Mouse (Mus musculus) kidney, embryonic 14.5 days (tissue): Measurements from ENCODE around the gene Mfsd12. TPM values are rescaled to one million over a fixed set of nuclear protein-coding genes. Genes with fewer than 3 reads are reported as not detected.

Experiments used
- ATAC-seq: fragments of 200-750 bp; cut with Nextera tagmentation; 2 replicates; pipeline ENCODE4 v1.8.0; 2017; ENCODE audit warnings: moderate number of reproducible peaks, mild to moderate bottlenecking, moderate TSS enrichment, moderate library complexity; ENCODE audit not compliant: low FRiP score, low TSS enrichment
- H3K27ac ChIP-seq: fragments of 300-500 bp; sonication (generic); 2 replicates; pipeline ENCODE4 v1.5.1; 2014; ENCODE audit warnings: low read depth, mild to moderate bottlenecking, low read length, moderate library complexity, mixed read lengths
- H3K27me3 ChIP-seq: fragments of 300-500 bp; sonication (generic); 2 replicates; pipeline ENCODE4 v1.6.1; 2014; ENCODE audit warnings: mild to moderate bottlenecking, low read length; ENCODE audit not compliant: control insufficient read depth, insufficient read depth
- H3K36me3 ChIP-seq: fragments of 300-500 bp; sonication (generic); 2 replicates; pipeline ENCODE4 v1.6.1; 2014; ENCODE audit warnings: low read length, mixed read lengths; ENCODE audit not compliant: control insufficient read depth, insufficient read depth
- H3K4me1 ChIP-seq: fragments of 300-500 bp; sonication (generic); 2 replicates; pipeline ENCODE4 v1.6.1; 2014; ENCODE audit warnings: low read length, mixed read lengths; ENCODE audit not compliant: control insufficient read depth, insufficient read depth
- H3K4me2 ChIP-seq: fragments of 300-500 bp; sonication (generic); replicated peaks from 2 replicates; pipeline ENCODE4 v1.6.1; 2014; ENCODE audit warnings: low read depth, mild to moderate bottlenecking, low read length
- H3K4me3 ChIP-seq: fragments of 300-500 bp; sonication (generic); 2 replicates; pipeline ENCODE4 v1.5.1; 2014; ENCODE audit warnings: mild to moderate bottlenecking, low read length
- H3K9ac ChIP-seq: fragments of 300-500 bp; sonication (generic); 2 replicates; pipeline ENCODE4 v1.6.1; 2014; ENCODE audit warnings: low read depth, mild to moderate bottlenecking, low read length, moderate library complexity
- H3K9me3 ChIP-seq: fragments of 300-500 bp; sonication (generic); 2 replicates; pipeline ENCODE4 v1.6.1; 2016; ENCODE audit warnings: low read length; ENCODE audit not compliant: control insufficient read depth
- WGBS: fragments of 180-500 bp; shearing (Covaris S2); extraction: QIAGEN DNeasy Blood & Tissue Kit; methylation state at CpG from one replicate; pipeline ENCODE4 v1.1.7; 2014; 5-methylcytosine and 5-hydroxymethylcytosine counted together
- polyA plus RNA-seq: library from polyadenylated mRNA; unstranded; fragments of >200 nt; fragmentation: Nextera tagmentation; extraction: Ambion mirVana; gene quantifications from 2 replicates; pipeline ENCODE4 v1.2.1, GENCODE M21; 2014

Gene Mfsd12
- polyA plus RNA-seq, 1 experiment from 2014 or later = 4.1 TPM

- WGBS = 85% methylated on average over 18 of the region's 18 CpGs
- no peaks in the 10 kb centered on the region for H3K9me3 ChIP-seq
- no peak overlapping the region for H3K9ac ChIP-seq
- H3K27me3 ChIP-seq = 0 out of 2 replicates have a peak, but pooled peaks cover 5% of the 10 kb centered on the region
- no peak overlapping the region for H3K4me2 ChIP-seq
- no peak for ATAC-seq
- peaks cover 33% of the 10 kb centered on the region for H3K4me1 ChIP-seq
- H3K4me3 ChIP-seq = no peak overlapping the region
- H3K27ac ChIP-seq = no peak overlapping the region
- peaks cover 47% of the 10 kb centered on the region for H3K36me3 ChIP-seq
Measured at GRCm38 (mm10) chr10:81399798-81400308, 42.6 kb downstream of the Mfsd12 start.

GRCm38 (mm10) chr10:81400371-81401204, 43.3 kb downstream of the Mfsd12 start:
- Histone ChIP-seq H3K4me1 (peaks cover 33% of the 10 kb centered on the region), H3K4me2 (no peak overlapping the region), H3K27me3 (0 out of 2 replicates have a peak, but pooled peaks cover 5% of the 10 kb centered on the region), H3K36me3 (peaks cover 49% of the 10 kb centered on the region), H3K9me3 (no peaks in the 10 kb centered on the region), H3K9ac (peak overlapping the region; percentile 40; the same call in 1 of the 2 replicates), H3K27ac (no peak overlapping the region; the same call in 1 of the 2 replicates), H3K4me3 (no peak overlapping the region)
- 57% methylated on average over 22 of the region's 22 CpGs for WGBS
- no peak for ATAC-seq

DNA sequence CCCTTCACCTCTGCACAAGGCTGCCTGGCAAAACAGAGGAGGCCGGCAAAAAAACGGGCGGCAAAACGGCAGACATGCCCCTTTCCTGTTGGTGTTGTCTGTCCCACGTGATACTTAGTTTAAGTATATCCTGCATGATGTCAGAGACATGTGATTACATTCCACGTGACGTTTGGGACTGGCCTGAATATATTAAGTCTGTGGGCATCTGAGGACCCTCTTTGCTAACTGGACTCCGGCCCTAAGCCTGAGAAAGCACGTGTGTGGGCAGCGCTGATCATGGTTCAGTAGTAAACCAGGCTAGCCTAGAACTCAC, 43.9 kb downstream of the Mfsd12 start:
- ATAC-seq = 0 out of 2 replicates have a peak, but pooled peaks have one; percentile 0
- Histone ChIP-seq H3K36me3 (peaks cover 54% of the 10 kb centered on the region), H3K4me1 (peaks cover 33% of the 10 kb centered on the region), H3K4me2 (no peak overlapping the region), H3K4me3 (no peak overlapping the region), H3K9ac (0 out of 2 replicates have a peak overlapping the region, but pooled peaks have one; percentile 29), H3K27ac (peak overlapping the region; percentile 94), H3K9me3 (no peaks in the 10 kb centered on the region), H3K27me3 (0 out of 2 replicates have a peak, but pooled peaks cover 5% of the 10 kb centered on the region)
- 27% methylated on average over 10 of the region's 10 CpGs for WGBS

DNA sequence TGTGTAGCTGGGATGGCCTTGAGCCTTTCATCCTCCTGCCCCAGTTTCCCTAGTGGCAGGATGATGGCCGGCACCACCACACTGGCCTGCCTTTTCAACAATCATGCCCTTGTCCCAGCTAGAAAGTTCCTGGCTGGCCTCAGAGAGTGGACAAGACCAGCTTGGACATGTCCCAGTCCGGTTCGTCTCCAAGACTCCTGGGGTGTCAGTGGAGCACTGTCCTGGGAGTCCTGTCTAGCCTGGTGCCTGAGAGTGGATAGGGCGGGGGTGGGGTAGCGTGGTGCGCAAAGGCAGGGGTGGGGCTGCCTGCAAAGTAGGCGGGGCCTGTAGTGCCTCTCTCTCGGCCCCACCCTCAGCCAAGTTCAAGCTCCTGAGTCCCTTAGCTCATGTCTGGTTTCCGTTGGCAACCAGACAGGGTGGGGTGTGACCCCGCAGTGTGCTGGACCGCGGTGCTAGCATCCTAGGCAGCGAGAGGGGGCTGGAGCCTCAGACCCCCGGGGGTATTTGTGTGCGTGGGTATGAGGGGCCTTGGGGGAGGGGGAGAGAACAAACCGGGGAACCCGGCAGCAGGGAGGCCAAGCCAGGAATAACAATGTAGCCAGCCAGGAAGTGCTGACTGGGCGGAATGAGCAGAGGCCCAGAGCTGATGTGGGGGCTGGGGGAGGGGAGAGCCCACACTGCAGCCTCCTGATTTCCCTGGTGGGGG, 44.4 kb downstream of the Mfsd12 start:
- H3K4me2 ChIP-seq = peak overlapping the region; percentile 37
- peak; percentile 85 for ATAC-seq
- H3K9ac ChIP-seq = peak overlapping the region; percentile 29
- 4% methylated on average over 18 of the region's 18 CpGs for WGBS
- H3K4me1 ChIP-seq = peaks cover 34% of the 10 kb centered on the region
- peak overlapping the region; percentile 14; the same call in 1 of the 2 replicates for H3K4me3 ChIP-seq
- H3K36me3 ChIP-seq = peaks cover 56% of the 10 kb centered on the region
- H3K27ac ChIP-seq = peak overlapping the region; percentile 94
- H3K27me3 ChIP-seq = 0 out of 2 replicates have a peak, but pooled peaks cover 5% of the 10 kb centered on the region
- no peaks in the 10 kb centered on the region for H3K9me3 ChIP-seq

DNA sequence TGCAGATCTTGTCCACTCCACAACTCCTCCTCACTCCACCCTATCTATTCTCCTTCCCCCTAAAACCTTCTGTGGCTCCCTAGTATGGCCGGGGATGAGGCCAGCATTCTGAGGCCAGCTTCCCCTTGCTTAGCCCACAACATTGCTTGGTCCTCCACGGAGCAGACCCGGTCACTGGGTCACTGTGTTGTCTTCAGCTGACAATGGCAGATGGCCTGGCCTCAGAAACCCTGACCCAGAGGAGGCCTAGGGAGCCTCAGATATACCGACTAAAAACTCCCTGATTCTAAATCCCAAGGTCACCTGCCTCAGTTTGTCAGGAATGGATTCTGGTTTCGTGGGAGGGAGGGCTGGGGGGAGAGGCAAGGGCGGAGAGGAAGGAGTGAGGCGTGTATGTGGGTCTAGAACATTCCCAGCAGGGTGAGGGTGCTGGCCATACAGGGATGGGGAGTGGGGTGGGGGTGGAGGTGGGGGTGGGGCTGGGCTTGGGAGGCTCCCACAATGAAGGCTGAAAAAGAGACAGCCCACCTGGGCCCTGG, 45.0 kb downstream of the Mfsd12 start:
- ATAC-seq = peak; percentile 4; the same call in 1 of the 2 replicates
- peak overlapping the region; percentile 94 for H3K27ac ChIP-seq
- H3K9me3 ChIP-seq = no peaks in the 10 kb centered on the region
- H3K36me3 ChIP-seq = peaks cover 57% of the 10 kb centered on the region
- 16% methylated on average over 7 of the region's 7 CpGs for WGBS
- H3K4me3 ChIP-seq = no peak overlapping the region
- H3K27me3 ChIP-seq = 0 out of 2 replicates have a peak, but pooled peaks cover 5% of the 10 kb centered on the region
- peak overlapping the region; percentile 37 for H3K4me2 ChIP-seq
- peaks cover 40% of the 10 kb centered on the region for H3K4me1 ChIP-seq
- peak overlapping the region; percentile 29; the same call in 1 of the 2 replicates for H3K9ac ChIP-seq

GRCm38 (mm10) chr10:81403511-81403910, 46.2 kb downstream of the Mfsd12 start:
- Histone ChIP-seq H3K4me1 (peaks cover 52% of the 10 kb centered on the region), H3K4me2 (no peak overlapping the region), H3K4me3 (no peak overlapping the region), H3K9ac (peak overlapping the region; percentile 29; the same call in 1 of the 2 replicates), H3K9me3 (no peaks in the 10 kb centered on the region), H3K27me3 (0 out of 2 replicates have a peak, but pooled peaks cover 5% of the 10 kb centered on the region), H3K36me3 (peaks cover 50% of the 10 kb centered on the region), H3K27ac (peak overlapping the region; percentile 94)
- WGBS = 66% methylated on average over 10 of the region's 10 CpGs
- no peak for ATAC-seq

- Histone ChIP-seq H3K4me2 (no peak overlapping the region), H3K36me3 (peaks cover 48% of the 10 kb centered on the region), H3K27me3 (0 out of 2 replicates have a peak, but pooled peaks cover 5% of the 10 kb centered on the region), H3K9me3 (no peaks in the 10 kb centered on the region), H3K27ac (no peak overlapping the region), H3K4me3 (no peak overlapping the region), H3K9ac (no peak overlapping the region), H3K4me1 (peaks cover 58% of the 10 kb centered on the region)
- no peak for ATAC-seq
- 28% methylated on average over 9 of the region's 9 CpGs for WGBS
Measured at GRCm38 (mm10) chr10:81404082-81404481, 46.8 kb downstream of the Mfsd12 start.

DNA sequence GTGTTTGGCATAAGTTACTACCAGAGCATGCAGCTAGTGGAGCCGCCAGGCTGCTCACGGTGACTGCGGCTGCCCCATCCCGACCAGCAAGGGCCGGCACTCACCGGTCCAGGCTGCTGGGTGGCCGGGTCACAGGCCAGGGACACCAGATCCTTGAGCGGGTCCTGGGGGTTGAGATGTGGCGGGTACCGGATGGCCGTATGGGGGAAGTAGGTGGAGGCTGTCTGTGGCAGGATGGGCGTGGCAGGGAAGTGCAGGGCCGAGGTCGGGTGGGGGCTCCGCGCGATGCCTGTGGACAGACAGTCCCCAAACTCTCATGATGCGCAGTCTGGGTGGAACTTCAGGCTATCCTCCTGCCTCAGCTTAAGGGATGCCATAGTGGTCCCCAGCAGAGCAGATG, 47.4 kb downstream of the Mfsd12 start:
- 0 out of 2 replicates have a peak, but pooled peaks cover 5% of the 10 kb centered on the region for H3K27me3 ChIP-seq
- no peak overlapping the region for H3K4me2 ChIP-seq
- ATAC-seq = no peak
- H3K36me3 ChIP-seq = peaks cover 43% of the 10 kb centered on the region
- peaks cover 64% of the 10 kb centered on the region for H3K4me1 ChIP-seq
- H3K4me3 ChIP-seq = no peak overlapping the region
- H3K9ac ChIP-seq = no peak overlapping the region
- 57% methylated on average over 18 of the region's 18 CpGs for WGBS
- no peak overlapping the region for H3K27ac ChIP-seq
- H3K9me3 ChIP-seq = no peaks in the 10 kb centered on the region
